Mouse (Mus musculus) CD4-positive helper T cell, adult 2 months (primary cell): ENCODE measurements around the gene Sema3d.

Experiments
- DNase-seq: peaks from one replicate; pipeline ENCODE4 v3.0.0-alpha.2; 2012; ENCODE audit warnings: low read depth, missing footprints, low spot score

Sema3d gene

GRCm38 (mm10) chr5:12499037-12499436, 115.9 kb downstream of the Sema3d start:
- no peak for DNase-seq

- no peak for DNase-seq
Measured at GRCm38 (mm10) chr5:12499791-12500504, 116.8 kb downstream of the Sema3d start.

- no peak for DNase-seq
Measured at GRCm38 (mm10) chr5:12512471-12512870, 129.3 kb downstream of the Sema3d start.

- DNase-seq = no peak
Measured at GRCm38 (mm10) chr5:12515283-12515682, 132.1 kb downstream of the Sema3d start.

- DNase-seq = no peak
Measured at GRCm38 (mm10) chr5:12525235-12525767, 142.1 kb downstream of the Sema3d start.

GRCm38 (mm10) chr5:12528596-12528995, 145.4 kb downstream of the Sema3d start:
- DNase-seq = no peak

GRCm38 (mm10) chr5:12529771-12530170, 146.6 kb downstream of the Sema3d start:
- no peak for DNase-seq

- DNase-seq = no peak
Measured at GRCm38 (mm10) chr5:12541268-12541667, 158.1 kb downstream of the Sema3d start.

- no peak for DNase-seq
Measured at GRCm38 (mm10) chr5:12549046-12549669, 166.0 kb downstream of the Sema3d start.

GRCm38 (mm10) chr5:12555401-12555800, 172.2 kb downstream of the Sema3d start:
- no peak for DNase-seq

GRCm38 (mm10) chr5:12557889-12558288, 174.7 kb downstream of the Sema3d start:
- DNase-seq = no peak

- DNase-seq = no peak
Measured at GRCm38 (mm10) chr5:12561740-12562139, 178.6 kb downstream of the Sema3d start.

- peak; percentile 16 for DNase-seq
Measured at GRCm38 (mm10) chr5:12562204-12562603, 179.0 kb downstream of the Sema3d start.

- no peak for DNase-seq
Measured at GRCm38 (mm10) chr5:12563132-12563531, 179.9 kb downstream of the Sema3d start.

GRCm38 (mm10) chr5:12564602-12565220, 181.5 kb downstream of the Sema3d start:
- DNase-seq = no peak

GRCm38 (mm10) chr5:12566568-12566967, 183.4 kb downstream of the Sema3d start:
- no peak for DNase-seq

GRCm38 (mm10) chr5:12574551-12574950, 191.4 kb downstream of the Sema3d start:
- DNase-seq = no peak

- no peak for DNase-seq
Measured at GRCm38 (mm10) chr5:12575262-12575661, 192.1 kb downstream of the Sema3d start.

GRCm38 (mm10) chr5:12579752-12580151, 196.6 kb downstream of the Sema3d start:
- no peak for DNase-seq

GRCm38 (mm10) chr5:12582540-12582939, 199.4 kb downstream of the Sema3d start:
- no peak for DNase-seq

GRCm38 (mm10) chr5:12583293-12583834, 200.2 kb downstream of the Sema3d start:
- no peak for DNase-seq

GRCm38 (mm10) chr5:12584886-12585285, 201.7 kb downstream of the Sema3d start:
- DNase-seq = no peak
